Mouse (Mus musculus): ENCODE measurements around the gene Bcl9.
A peak's percentile ranks its signal among the peaks of the same experiment; 100 is the strongest.

DNA sequence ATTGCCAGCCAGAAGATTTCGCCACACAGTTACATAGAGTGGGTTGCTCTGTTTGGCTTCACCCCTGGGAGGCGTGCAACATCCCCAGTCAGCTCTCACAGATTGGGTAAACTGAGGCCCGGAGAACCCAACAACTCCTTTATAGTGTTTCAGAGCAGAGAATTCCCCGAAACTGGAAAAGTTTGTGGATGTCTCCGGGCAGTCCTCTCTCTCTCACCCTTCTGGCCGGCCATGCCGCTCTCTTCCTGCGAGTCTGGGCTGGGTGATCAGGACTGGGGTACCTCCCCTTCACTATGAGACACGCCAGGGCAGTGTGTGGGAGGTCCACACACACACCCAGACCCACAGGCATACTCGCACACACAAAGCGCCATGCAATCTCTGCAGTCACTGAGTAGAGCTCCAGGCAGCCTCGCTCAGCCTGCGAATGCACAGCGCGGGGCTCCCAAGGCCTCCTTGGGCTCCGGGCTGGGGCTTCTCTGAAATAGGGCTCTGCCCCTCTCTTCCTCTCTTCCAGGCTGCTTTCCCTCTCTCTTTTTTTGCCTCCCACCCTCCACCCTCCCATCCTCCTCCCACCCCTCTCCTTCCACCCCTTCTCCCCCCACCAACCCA is 670 bp downstream of the Bcl9 start:
- TF ChIP-seq EP300 (IDR thresholded peaks at IDR 0.05; ENCODE audit: insufficient read depth, low read depth, low read length) (no peak), POLR2A (IDR thresholded peaks at IDR 0.05; ENCODE audit: insufficient read depth, low read depth, low read length) (0 out of 2 replicates have a peak, but pooled peaks have one; percentile 27)

Measured in heart, adult 2 months (tissue).